Mouse (Mus musculus) A20 (cell line): ENCODE results near the gene Suox.
"Not testable (repeated sequence)": the region's sequence is repeated elsewhere in the genome, so short reads cannot be mapped to it uniquely, and the experiment has no call there.

ENCODE experiments used
- DNase-seq: peaks from one replicate; pipeline ENCODE4 v3.0.0-alpha.2; 2011; ENCODE audit warnings: low read depth, low spot score

Suox gene

GRCm38 (mm10) chr10:128626311-128627310 is 47.3 kb downstream of the Suox start, which contains the start of gene Rps26:
Gene Rps26 (minus strand): TSS chr10:128626747.
- DNase-seq = peak; percentile 97

- DNase-seq = no peak
These were observed 48.5 kb downstream of the Suox start for GRCm38 (mm10) chr10:128625287-128625894.

- DNase-seq = not testable (repeated sequence)
These were observed 50.7 kb downstream of the Suox start for GRCm38 (mm10) chr10:128623106-128623613.

GRCm38 (mm10) chr10:128622702-128623101 is 51.2 kb downstream of the Suox start:
- DNase-seq = no peak

- DNase-seq = peak; percentile 57
These were observed 51.8 kb downstream of the Suox start for GRCm38 (mm10) chr10:128621986-128622520.

- DNase-seq = no peak
These were observed 53.6 kb downstream of the Suox start for GRCm38 (mm10) chr10:128620241-128620640.
